Mouse (Mus musculus) monocyte, adult 2 months (primary cell): ENCODE data around the gene Urah.

ENCODE experiments used
- DNase-seq, 2 experiments: peaks; one replicate each; pipeline ENCODE4 v3.0.0; 2022; ENCODE audit warnings: low spot score in 2 of 2, low read depth in 1 of 2

Gene Urah

GRCm38 (mm10) chr7:140834968-140835757, at the start of gene Urah:
TSS of gene Urah (plus strand) at chr7:140835018.
- DNase-seq: no peak

- no peak for DNase-seq
Measured at GRCm38 (mm10) chr7:140787406-140788052, 47.3 kb upstream of the Urah start, which contains the start of gene Syce1. TSS of gene Syce1 (minus strand) at chr7:140787852.

- no peak for DNase-seq
Measured at GRCm38 (mm10) chr7:140788053-140788435, 46.8 kb upstream of the Urah start.

GRCm38 (mm10) chr7:140793541-140793940, 41.3 kb upstream of the Urah start:
- no peak for DNase-seq

GRCm38 (mm10) chr7:140797619-140798018, 37.2 kb upstream of the Urah start:
- DNase-seq: no peak

GRCm38 (mm10) chr7:140798212-140798611, 36.6 kb upstream of the Urah start:
- DNase-seq: no peak

- DNase-seq: no peak
Measured at GRCm38 (mm10) chr7:140802629-140803028, 32.2 kb upstream of the Urah start.

- DNase-seq: no peak
Measured at GRCm38 (mm10) chr7:140805704-140806103, 29.1 kb upstream of the Urah start.

GRCm38 (mm10) chr7:140810496-140810895, 24.3 kb upstream of the Urah start:
- no peak for DNase-seq

GRCm38 (mm10) chr7:140811714-140812113, 23.1 kb upstream of the Urah start:
- no peak for DNase-seq

GRCm38 (mm10) chr7:140812850-140813249, 22.0 kb upstream of the Urah start:
- no peak for DNase-seq

- DNase-seq: no peak
Measured at GRCm38 (mm10) chr7:140820173-140820572, 14.6 kb upstream of the Urah start.

- DNase-seq: no peak
Measured at GRCm38 (mm10) chr7:140821305-140821652, 13.5 kb upstream of the Urah start.

- DNase-seq: no peak
Measured at GRCm38 (mm10) chr7:140821653-140822329, 13.0 kb upstream of the Urah start, which contains the start of gene Zfp941. TSS of gene Zfp941 (minus strand) at chr7:140822178.

GRCm38 (mm10) chr7:140822731-140823130, 12.1 kb upstream of the Urah start:
- no peak for DNase-seq

GRCm38 (mm10) chr7:140828171-140828881, 6.5 kb upstream of the Urah start:
- DNase-seq: no peak

- no peak for DNase-seq
Measured at GRCm38 (mm10) chr7:140831447-140831846, 3.4 kb upstream of the Urah start.

- no peak for DNase-seq
Measured at GRCm38 (mm10) chr7:140833341-140833740, 1.5 kb upstream of the Urah start.

- no peak for DNase-seq
Measured at GRCm38 (mm10) chr7:140835758-140836087, 905 bp downstream of the Urah start.

GRCm38 (mm10) chr7:140836243-140837115, 1.7 kb downstream of the Urah start:
- no peak for DNase-seq

- DNase-seq: no peak
Measured at GRCm38 (mm10) chr7:140839556-140839955, 4.7 kb downstream of the Urah start.
